Mouse (Mus musculus): ENCODE measurements around the gene Rnf135. TPM values are rescaled to one million over a fixed set of nuclear protein-coding genes. Genes with fewer than 3 reads are reported as not detected.

Gene Rnf135
- polyA plus RNA-seq, 1 experiment: 4.8 TPM

Other genes with a start within 250 kb of the Rnf135 start
- 4.2 and 5.4 TPM in 2 replicates for gene Utp6, start 221.5 kb upstream of the Rnf135 start, polyA plus RNA-seq (2012; rRNA removed)
- 5.9 and 7.1 TPM in 2 replicates for gene Suz12, start 190.7 kb upstream of the Rnf135 start, polyA plus RNA-seq (2012; rRNA removed)
- 9.9 and 12.1 TPM in 2 replicates for gene Crlf3, start 102.9 kb upstream of the Rnf135 start, polyA plus RNA-seq (2012; rRNA removed)
- 0.83 and 1.2 TPM in 2 replicates for gene Atad5, start 94.5 kb upstream of the Rnf135 start, polyA plus RNA-seq (2012; rRNA removed)
- 3.9 and 4.5 TPM in 2 replicates for gene Tefm, start 41.7 kb upstream of the Rnf135 start, polyA plus RNA-seq (2012; rRNA removed)
- 6.4 and 15.3 TPM in 2 replicates for gene Adap2, start 29.7 kb upstream of the Rnf135 start, polyA plus RNA-seq (2012; rRNA removed)
- gene Rhot1, start 25.2 kb downstream of the Rnf135 start, polyA plus RNA-seq (2012; rRNA removed): 8.0 and 9.9 TPM in 2 replicates
- gene Rhbdl3, start 117.1 kb downstream of the Rnf135 start, polyA plus RNA-seq (2012; rRNA removed): 1.6 TPM in 2 replicates
- gene 5730455P16Rik, start 194.2 kb downstream of the Rnf135 start, polyA plus RNA-seq (2012; rRNA removed): 1.4 and 3.0 TPM in 2 replicates
- 73.8 and 97.8 TPM in 2 replicates for gene Zfp207, start 199.4 kb downstream of the Rnf135 start, polyA plus RNA-seq (2012; rRNA removed)
- 43.9 and 59.3 TPM in 2 replicates for gene Psmd11, start 244.8 kb downstream of the Rnf135 start, polyA plus RNA-seq (2012; rRNA removed)

All from large intestine, adult 2 months (tissue).